Mouse (Mus musculus) liver, embryonic 15.5 days (tissue): ENCODE data around the gene Flcn. TPM values are rescaled to one million over a fixed set of nuclear protein-coding genes. Genes with fewer than 3 reads are reported as not detected.

ENCODE experiments used
- ATAC-seq: fragments of 200-750 bp; cut with Nextera tagmentation; 2 replicates; pipeline ENCODE4 v1.8.0; 2017; ENCODE audit warnings: moderate number of reproducible peaks, mild to moderate bottlenecking, moderate library complexity; ENCODE audit not compliant: insufficient read depth
- H3K27ac ChIP-seq: fragments of 300-500 bp; sonication (generic); replicated peaks from 2 replicates; pipeline ENCODE4 v1.5.1; 2015; ENCODE audit warnings: mild to moderate bottlenecking, inconsistent platforms
- H3K27me3 ChIP-seq: fragments of 300-500 bp; sonication (generic); 2 replicates; pipeline ENCODE4 v1.6.1; 2015; ENCODE audit warnings: mild to moderate bottlenecking, inconsistent platforms
- H3K36me3 ChIP-seq: fragments of 300-500 bp; sonication (generic); replicated peaks from 2 replicates; pipeline ENCODE4 v1.6.1; 2015; ENCODE audit warnings: moderate library complexity, mild to moderate bottlenecking, inconsistent platforms
- H3K4me1 ChIP-seq: fragments of 300-500 bp; sonication (generic); replicated peaks from 2 replicates; pipeline ENCODE4 v1.6.1; 2015; ENCODE audit warnings: inconsistent platforms
- H3K4me2 ChIP-seq: fragments of 300-500 bp; sonication (generic); 2 replicates; pipeline ENCODE4 v1.6.1; 2015; ENCODE audit warnings: moderate library complexity, mild to moderate bottlenecking, inconsistent platforms
- H3K4me3 ChIP-seq: fragments of 300-500 bp; sonication (generic); replicated peaks from 2 replicates; pipeline ENCODE4 v1.5.1; 2015; ENCODE audit warnings: mild to moderate bottlenecking, inconsistent platforms
- H3K9ac ChIP-seq: fragments of 300-500 bp; sonication (generic); 2 replicates; pipeline ENCODE4 v1.6.1; 2015; ENCODE audit warnings: moderate library complexity, mild to moderate bottlenecking, inconsistent platforms
- H3K9me3 ChIP-seq: fragments of 300-500 bp; sonication (generic); replicated peaks from 2 replicates; pipeline ENCODE4 v1.6.1; 2016; ENCODE audit warnings: inconsistent platforms
- WGBS: fragments of 180-500 bp; shearing (Covaris S2); methylation state at CpG from one replicate; pipeline ENCODE4 v1.1.7; 2015; ENCODE audit warnings: mixed read lengths; ENCODE audit not compliant: insufficient replicate concordance; 5-methylcytosine and 5-hydroxymethylcytosine counted together
- polyA plus RNA-seq: library from polyadenylated mRNA; unstranded; fragments of >200 nt; fragmentation: Nextera tagmentation; extraction: Ambion mirVana; gene quantifications from 2 replicates; pipeline ENCODE4 v1.2.1, GENCODE M21; 2015

Gene Flcn
- polyA plus RNA-seq, 1 experiment from 2014 or later, result 13.6 TPM

DNA sequence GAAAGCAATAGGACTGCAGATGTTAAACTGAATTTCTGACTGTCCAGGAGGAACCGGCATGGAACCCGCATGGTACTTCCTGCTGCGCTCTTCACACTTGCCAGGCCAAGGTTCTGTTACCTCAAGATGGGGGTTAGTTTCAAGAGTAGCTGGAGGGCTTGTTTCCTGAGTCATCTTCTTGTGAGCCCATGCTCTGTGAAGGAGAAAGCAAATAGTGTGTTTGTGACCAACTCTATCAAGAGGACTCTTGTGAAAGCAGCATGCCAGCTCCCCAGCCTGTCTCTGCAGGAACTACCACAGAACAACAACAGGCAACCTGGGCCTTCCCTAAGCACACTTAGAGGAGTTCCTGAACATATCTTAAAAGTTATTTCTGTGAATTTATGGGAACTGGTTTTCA, 8.1 kb upstream of the Flcn start:
- ATAC-seq, result no peak
- peaks cover 66% of the 10 kb centered on the region for H3K36me3 ChIP-seq
- WGBS, result 88% methylated on average over 3 of the region's 3 CpGs

DNA sequence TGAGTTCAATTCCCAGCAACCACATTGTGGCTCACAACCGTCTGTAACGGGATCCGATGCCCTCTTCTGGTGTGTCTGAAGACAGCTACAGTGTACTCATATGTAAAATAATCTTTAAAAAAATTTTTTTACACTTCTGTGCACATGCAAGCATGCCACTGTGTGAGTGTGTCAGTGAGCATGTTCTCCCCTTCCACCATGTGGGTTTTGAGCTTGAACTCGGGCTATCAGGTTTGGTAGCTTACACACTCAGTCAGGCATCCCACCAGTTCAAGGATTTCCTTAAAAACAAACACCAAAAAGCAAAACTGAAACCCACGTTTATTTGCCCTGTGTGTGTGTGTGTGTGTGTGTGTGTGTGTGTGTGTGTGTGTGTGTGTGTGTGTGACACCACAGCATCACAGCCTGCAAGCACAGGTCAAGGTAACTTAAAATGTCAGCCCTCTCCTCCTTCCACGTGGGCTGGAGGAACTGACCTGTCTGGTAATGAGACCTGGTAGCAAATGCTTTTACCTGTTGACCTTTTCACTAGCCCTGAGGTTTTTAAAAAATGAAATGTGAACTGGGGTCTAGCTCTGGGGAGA, 5.8 kb upstream of the Flcn start:
- H3K9me3 ChIP-seq, result no peaks in the 10 kb centered on the region
- H3K36me3 ChIP-seq, result peaks cover 45% of the 10 kb centered on the region
- no peaks in the 10 kb centered on the region for H3K27me3 ChIP-seq
- H3K9ac ChIP-seq, result no peak overlapping the region
- no peak overlapping the region for H3K27ac ChIP-seq
- ATAC-seq, result no peak
- WGBS, result 76% methylated on average over 6 of the region's 6 CpGs
- no peak overlapping the region for H3K4me3 ChIP-seq
- H3K4me1 ChIP-seq, result peaks cover 17% of the 10 kb centered on the region
- no peak overlapping the region for H3K4me2 ChIP-seq

More for the DNA sequence above, 8.1 kb upstream of the Flcn start:
- Histone ChIP-seq H3K4me3 (no peak overlapping the region), H3K4me1 (peaks cover 7% of the 10 kb centered on the region; the same call in 1 of the 2 replicates), H3K27me3 (no peaks in the 10 kb centered on the region), H3K9me3 (no peaks in the 10 kb centered on the region), H3K9ac (no peak overlapping the region), H3K4me2 (no peak overlapping the region), H3K27ac (no peak overlapping the region)

DNA sequence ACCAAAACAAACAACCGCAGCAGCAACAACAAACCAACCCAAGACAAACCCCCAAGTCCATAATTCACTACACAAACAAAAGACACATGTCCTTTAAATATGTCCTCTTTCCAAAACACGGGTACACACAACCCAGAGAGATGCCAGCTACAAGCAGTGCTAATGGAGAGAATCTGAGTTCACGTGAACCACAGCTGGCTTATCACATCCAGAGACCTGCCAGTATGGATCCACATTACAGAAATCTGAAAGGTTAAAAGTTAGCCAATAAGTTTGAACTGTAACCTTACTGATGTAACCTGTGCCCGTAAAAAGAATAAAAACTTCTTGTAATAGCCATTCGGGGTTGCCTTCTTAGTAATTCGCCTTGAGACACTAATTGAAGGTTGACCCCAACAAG, 5.1 kb upstream of the Flcn start:
- peak overlapping the region; percentile 52 for H3K27ac ChIP-seq
- no peak for ATAC-seq
- H3K9ac ChIP-seq, result no peak overlapping the region
- WGBS, result 67% methylated on average over 6 of the region's 6 CpGs
- H3K4me1 ChIP-seq, result peaks cover 21% of the 10 kb centered on the region
- H3K27me3 ChIP-seq, result no peaks in the 10 kb centered on the region
- no peaks in the 10 kb centered on the region for H3K9me3 ChIP-seq
- H3K4me3 ChIP-seq, result no peak overlapping the region
- H3K4me2 ChIP-seq, result no peak overlapping the region
- peaks cover 38% of the 10 kb centered on the region for H3K36me3 ChIP-seq

DNA sequence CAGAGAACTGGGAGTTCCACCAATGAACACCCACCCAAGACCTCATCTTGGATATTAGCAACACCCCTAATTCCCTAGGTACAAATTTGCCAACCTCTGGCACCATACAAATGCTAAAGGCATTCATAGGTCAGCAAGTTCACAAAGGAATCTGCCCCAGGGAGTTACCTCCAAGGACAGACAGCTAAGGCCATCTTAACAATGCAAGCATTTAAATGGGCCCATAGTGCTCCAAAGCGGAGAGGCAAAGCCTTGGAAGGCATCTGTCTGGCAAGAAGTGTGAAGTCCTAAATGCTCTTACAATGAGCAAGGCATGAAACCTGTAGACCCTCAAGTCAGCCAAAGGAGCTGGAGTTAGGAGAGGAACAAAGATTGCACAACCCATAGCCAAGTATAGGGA, 4.5 kb upstream of the Flcn start:
- Histone ChIP-seq H3K36me3 (peaks cover 32% of the 10 kb centered on the region), H3K4me1 (peaks cover 23% of the 10 kb centered on the region), H3K4me3 (no peak overlapping the region), H3K9ac (no peak overlapping the region), H3K9me3 (no peaks in the 10 kb centered on the region), H3K4me2 (no peak overlapping the region), H3K27ac (peak overlapping the region; percentile 52; the same call in 1 of the 2 replicates), H3K27me3 (no peaks in the 10 kb centered on the region)
- no peak for ATAC-seq
- 90% methylated on average over 1 of the region's 1 CpGs for WGBS

GRCm38 (mm10) chr11:59813276-59813675, 3.5 kb upstream of the Flcn start:
- WGBS, result 72% methylated on average over 3 of the region's 3 CpGs
- no peak for ATAC-seq
- no peak overlapping the region for H3K4me2 ChIP-seq

DNA sequence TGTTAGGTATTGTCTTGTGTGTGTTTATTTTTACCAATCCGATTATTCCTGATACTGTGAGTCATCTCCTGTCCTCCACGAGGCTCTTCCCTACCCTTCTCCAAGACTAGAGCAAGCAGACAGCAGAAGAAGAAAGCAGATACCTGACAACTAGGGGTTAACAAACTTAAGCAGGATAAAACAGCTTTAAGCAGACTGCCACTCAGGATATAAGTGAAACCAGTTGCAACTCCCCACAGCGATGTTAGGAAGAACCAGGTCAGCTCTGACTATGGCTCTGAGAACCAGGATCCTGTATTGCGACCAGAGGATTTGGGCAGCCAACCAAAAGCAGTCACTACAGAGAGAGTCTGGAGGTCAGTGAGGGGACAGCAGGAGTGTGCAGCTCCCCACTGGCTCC, 1.4 kb upstream of the Flcn start:
- 58% methylated on average over 4 of the region's 4 CpGs for WGBS
- Histone ChIP-seq H3K27me3 (no peaks in the 10 kb centered on the region), H3K27ac (peak overlapping the region; percentile 93; the same call in 1 of the 2 replicates), H3K4me2 (peak overlapping the region; percentile 94), H3K4me1 (peaks cover 39% of the 10 kb centered on the region), H3K9me3 (no peaks in the 10 kb centered on the region), H3K9ac (no peak overlapping the region), H3K4me3 (no peak overlapping the region), H3K36me3 (peaks cover 19% of the 10 kb centered on the region)
- ATAC-seq, result no peak

More at GRCm38 (mm10) chr11:59813276-59813675, 3.5 kb upstream of the Flcn start:
- H3K9ac ChIP-seq, result no peak overlapping the region
- no peaks in the 10 kb centered on the region for H3K27me3 ChIP-seq
- H3K9me3 ChIP-seq, result no peaks in the 10 kb centered on the region
- H3K4me3 ChIP-seq, result no peak overlapping the region
- H3K36me3 ChIP-seq, result peaks cover 22% of the 10 kb centered on the region
- no peak overlapping the region for H3K27ac ChIP-seq
- H3K4me1 ChIP-seq, result peaks cover 33% of the 10 kb centered on the region

GRCm38 (mm10) chr11:59810480-59811158, 803 bp upstream of the Flcn start:
- WGBS, result 41% methylated on average over 14 of the region's 14 CpGs
- no peaks in the 10 kb centered on the region for H3K27me3 ChIP-seq
- peaks cover 21% of the 10 kb centered on the region for H3K36me3 ChIP-seq
- no peak for ATAC-seq
- H3K27ac ChIP-seq, result peak overlapping the region; percentile 93
- no peaks in the 10 kb centered on the region for H3K9me3 ChIP-seq
- H3K4me1 ChIP-seq, result peaks cover 39% of the 10 kb centered on the region
- H3K4me3 ChIP-seq, result peak overlapping the region; percentile 83
- peak overlapping the region; percentile 89 for H3K9ac ChIP-seq
- peak overlapping the region; percentile 94 for H3K4me2 ChIP-seq

GRCm38 (mm10) chr11:59809071-59809669, 646 bp downstream of the Flcn start:
- WGBS, result under 1% methylated on average over 15 of the region's 15 CpGs
- peak; percentile 29 for ATAC-seq
- peak overlapping the region; percentile 94 for H3K4me2 ChIP-seq
- H3K27me3 ChIP-seq, result no peaks in the 10 kb centered on the region
- H3K27ac ChIP-seq, result peak overlapping the region; percentile 93
- H3K4me1 ChIP-seq, result peaks cover 32% of the 10 kb centered on the region
- H3K36me3 ChIP-seq, result peaks cover 35% of the 10 kb centered on the region
- H3K9me3 ChIP-seq, result no peaks in the 10 kb centered on the region
- H3K4me3 ChIP-seq, result peak overlapping the region; percentile 83
- peak overlapping the region; percentile 89 for H3K9ac ChIP-seq

GRCm38 (mm10) chr11:59808170-59808960, 1.5 kb downstream of the Flcn start:
- Histone ChIP-seq H3K36me3 (peaks cover 43% of the 10 kb centered on the region), H3K9me3 (no peaks in the 10 kb centered on the region), H3K4me3 (peak overlapping the region; percentile 83), H3K4me1 (peaks cover 32% of the 10 kb centered on the region), H3K9ac (peak overlapping the region; percentile 51; the same call in 1 of the 2 replicates), H3K27ac (peak overlapping the region; percentile 93), H3K27me3 (no peaks in the 10 kb centered on the region), H3K4me2 (peak overlapping the region; percentile 94)
- 63% methylated on average over 14 of the region's 14 CpGs for WGBS
- no peak for ATAC-seq

DNA sequence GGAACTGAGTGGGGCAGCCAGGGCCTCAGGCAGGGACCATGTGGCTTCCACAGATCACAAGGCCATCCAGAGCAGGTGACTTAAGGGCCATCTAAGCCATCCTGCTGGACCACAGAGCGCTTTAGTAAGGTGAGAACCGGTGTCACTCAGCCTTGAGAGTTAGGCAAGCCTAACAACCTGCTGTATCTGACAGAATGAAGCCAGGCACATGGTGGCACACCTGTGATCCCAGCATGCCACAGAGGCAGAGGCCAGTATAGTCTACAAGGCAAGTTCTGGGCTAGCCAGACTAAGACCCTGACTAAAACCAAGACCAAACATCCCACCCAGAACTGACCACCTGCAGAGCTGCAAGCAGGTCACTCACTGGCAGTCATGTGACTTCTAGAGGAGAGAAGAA, 4.2 kb downstream of the Flcn start:
- Histone ChIP-seq H3K4me1 (peaks cover 22% of the 10 kb centered on the region), H3K9ac (no peak overlapping the region), H3K4me3 (no peak overlapping the region), H3K36me3 (peaks cover 68% of the 10 kb centered on the region), H3K27me3 (no peaks in the 10 kb centered on the region), H3K4me2 (no peak overlapping the region), H3K27ac (no peak overlapping the region), H3K9me3 (no peaks in the 10 kb centered on the region)
- ATAC-seq, result no peak
- 91% methylated on average over 2 of the region's 2 CpGs for WGBS

GRCm38 (mm10) chr11:59805256-59805655, 4.6 kb downstream of the Flcn start:
- H3K4me1 ChIP-seq, result peaks cover 18% of the 10 kb centered on the region
- H3K27me3 ChIP-seq, result no peaks in the 10 kb centered on the region
- H3K9me3 ChIP-seq, result no peaks in the 10 kb centered on the region
- H3K36me3 ChIP-seq, result peaks cover 72% of the 10 kb centered on the region
- H3K4me2 ChIP-seq, result no peak overlapping the region
- no peak overlapping the region for H3K4me3 ChIP-seq
- 76% methylated on average over 1 of the region's 1 CpGs for WGBS
- no peak overlapping the region for H3K9ac ChIP-seq
- no peak overlapping the region for H3K27ac ChIP-seq
- no peak for ATAC-seq
